ENCODE assay signal across 12 mouse cellular contexts in genomic region chr17:9895686-9896082, GRCm38 (mm10).
DNase-seq lines count a peak whose midpoint lies in the region; ATAC-seq lines count a peak whose summit lies in the region.
"Had no signal": no experiment of that assay in that cellular context is flagged by ENCODE, and none has a peak within 500 bp of the region (broad histone marks: within the 10 kb centered on the region; RNA-seq: fewer than 3 reads in every experiment).

No protein-coding gene starts in this region.

- H3K36me3 ChIP-seq in hindbrain, embryonic 13.5 days = no peaks in the 10 kb centered on the region
- no peaks in the 10 kb centered on the region for H3K36me3 ChIP-seq in hindbrain, embryonic 11.5 days (ENCODE audit: control insufficient read depth, insufficient read depth, low read length)
- no peaks in the 10 kb centered on the region for H3K36me3 ChIP-seq in midbrain, embryonic 10.5 days
- H3K36me3 ChIP-seq in midbrain, embryonic 15.5 days (replicated peaks) = no peaks in the 10 kb centered on the region
- H3K36me3 ChIP-seq in hindbrain, embryonic 14.5 days (replicated peaks; ENCODE audit: control insufficient read depth, insufficient read depth) = no peaks in the 10 kb centered on the region
- H3K36me3 ChIP-seq in stomach, embryonic 15.5 days = no peaks in the 10 kb centered on the region
- H3K36me3 ChIP-seq: midbrain, embryonic 13.5 days had no signal

- 0 out of 2 replicates have a peak, but pooled peaks cover 4% of the 10 kb centered on the region for H3K27me3 ChIP-seq in hindbrain, embryonic 13.5 days
- no peaks in the 10 kb centered on the region for H3K27me3 ChIP-seq in hindbrain, embryonic 11.5 days (ENCODE audit: control insufficient read depth, insufficient read depth, low read length)
- H3K27me3 ChIP-seq in midbrain, embryonic 10.5 days (ENCODE audit: low read depth, poor library complexity, severe bottlenecking) = no peaks in the 10 kb centered on the region; the same call in 1 of the 2 replicates
- no peaks in the 10 kb centered on the region for H3K27me3 ChIP-seq in midbrain, embryonic 15.5 days (replicated peaks)
- no peaks in the 10 kb centered on the region for H3K27me3 ChIP-seq in hindbrain, embryonic 14.5 days (ENCODE audit: control insufficient read depth, insufficient read depth, low read length)
- H3K27me3 ChIP-seq in stomach, embryonic 15.5 days (replicated peaks) = no peaks in the 10 kb centered on the region
- H3K27me3 ChIP-seq: midbrain, embryonic 13.5 days had no signal

- H3K4me2 ChIP-seq in hindbrain, embryonic 13.5 days = no peak overlapping the region
- H3K4me2 ChIP-seq in hindbrain, embryonic 11.5 days (replicated peaks; ENCODE audit: low read depth, low read length) = no peak overlapping the region
- H3K4me2 ChIP-seq in midbrain, embryonic 15.5 days = no peak overlapping the region
- no peak overlapping the region for H3K4me2 ChIP-seq in hindbrain, embryonic 14.5 days (replicated peaks)
- no peak overlapping the region for H3K4me2 ChIP-seq in stomach, embryonic 15.5 days
- H3K4me2 ChIP-seq: midbrain, embryonic 13.5 days had no signal

- 84% methylated on average over 7 of the region's 7 CpGs for WGBS in hindbrain, embryonic 13.5 days
- WGBS in hindbrain, embryonic 11.5 days = 85% methylated on average over 7 of the region's 7 CpGs
- 85% methylated on average over 7 of the region's 7 CpGs for WGBS in midbrain, embryonic 10.5 days
- WGBS in midbrain, embryonic 15.5 days = 91% methylated on average over 7 of the region's 7 CpGs
- 87% methylated on average over 7 of the region's 7 CpGs for WGBS in hindbrain, embryonic 14.5 days
- WGBS in stomach, embryonic 15.5 days = 75% methylated on average over 7 of the region's 7 CpGs

- no peak overlapping the region for H3K9ac ChIP-seq in hindbrain, embryonic 13.5 days
- H3K9ac ChIP-seq in hindbrain, embryonic 11.5 days (ENCODE audit: low read depth, low read length) = no peak overlapping the region
- H3K9ac ChIP-seq in midbrain, embryonic 15.5 days = no peak overlapping the region
- H3K9ac ChIP-seq in hindbrain, embryonic 14.5 days = no peak overlapping the region
- no peak overlapping the region for H3K9ac ChIP-seq in stomach, embryonic 15.5 days
- H3K9ac ChIP-seq: liver, postnatal 0 days; midbrain, embryonic 13.5 days had no signal

- H3K4me3 ChIP-seq in hindbrain, embryonic 13.5 days = no peak overlapping the region
- no peak overlapping the region for H3K4me3 ChIP-seq in hindbrain, embryonic 11.5 days (ENCODE audit: low read depth, low read length)
- H3K4me3 ChIP-seq in midbrain, embryonic 10.5 days = no peak overlapping the region
- H3K4me3 ChIP-seq in midbrain, embryonic 15.5 days = no peak overlapping the region
- H3K4me3 ChIP-seq in hindbrain, embryonic 14.5 days (replicated peaks; ENCODE audit: low read length) = no peak overlapping the region
- no peak overlapping the region for H3K4me3 ChIP-seq in stomach, embryonic 15.5 days (replicated peaks)
- H3K4me3 ChIP-seq: midbrain, embryonic 13.5 days had no signal

- DNase-seq in hindbrain, embryonic 11.5 days (ENCODE audit: low spot score) = no peak
- no peak for DNase-seq in midbrain, embryonic 10.5 days (ENCODE audit: low spot score)
- DNase-seq in hindbrain, embryonic 14.5 days (ENCODE audit: low spot score) = no peak
- no peak for DNase-seq in layer of hippocampus, adult 9-10 months (ENCODE audit: low spot score)
- DNase-seq in ovary, adult 18-20 months (ENCODE audit: low spot score) = no peak
- DNase-seq: cerebellum, postnatal 10 days; thymus, adult 18-20 months had no signal

- H3K4me1 ChIP-seq in hindbrain, embryonic 13.5 days (replicated peaks) = peaks cover 25% of the 10 kb centered on the region
- H3K4me1 ChIP-seq in hindbrain, embryonic 11.5 days (replicated peaks; ENCODE audit: control insufficient read depth, insufficient read depth, low read length) = peaks cover 4% of the 10 kb centered on the region
- peaks cover 71% of the 10 kb centered on the region for H3K4me1 ChIP-seq in midbrain, embryonic 10.5 days
- peaks cover 7% of the 10 kb centered on the region; the same call in 1 of the 2 replicates for H3K4me1 ChIP-seq in midbrain, embryonic 15.5 days
- peaks cover 19% of the 10 kb centered on the region; the same call in 1 of the 2 replicates for H3K4me1 ChIP-seq in hindbrain, embryonic 14.5 days (replicated peaks; ENCODE audit: control insufficient read depth, insufficient read depth, low read length)
- peaks cover 10% of the 10 kb centered on the region; the same call in 1 of the 2 replicates for H3K4me1 ChIP-seq in stomach, embryonic 15.5 days

- H3K27ac ChIP-seq in hindbrain, embryonic 13.5 days = 0 out of 2 replicates have a peak overlapping the region, but pooled peaks have one; percentile 35
- no peak overlapping the region for H3K27ac ChIP-seq in hindbrain, embryonic 11.5 days (ENCODE audit: low read depth, low read length)
- H3K27ac ChIP-seq in midbrain, embryonic 10.5 days (replicated peaks) = peak overlapping the region; percentile 82
- H3K27ac ChIP-seq in midbrain, embryonic 15.5 days = no peak overlapping the region
- peak overlapping the region; percentile 26; the same call in 1 of the 2 replicates for H3K27ac ChIP-seq in hindbrain, embryonic 14.5 days
- H3K27ac ChIP-seq in stomach, embryonic 15.5 days = 0 out of 2 replicates have a peak overlapping the region, but pooled peaks have one; percentile 40
- H3K27ac ChIP-seq: midbrain, embryonic 13.5 days had no signal

- no peak for ATAC-seq in hindbrain, embryonic 13.5 days (ENCODE audit: low FRiP score)
- no peak for ATAC-seq in hindbrain, embryonic 11.5 days (ENCODE audit: low FRiP score)
- no peak for ATAC-seq in midbrain, embryonic 15.5 days (replicated peaks)
- no peak for ATAC-seq in hindbrain, embryonic 14.5 days (ENCODE audit: low FRiP score)
- ATAC-seq in stomach, embryonic 15.5 days (ENCODE audit: insufficient read depth, low FRiP score, low read depth) = no peak
- ATAC-seq: liver, postnatal 0 days; midbrain, embryonic 13.5 days had no signal

- H3K9me3 ChIP-seq in hindbrain, embryonic 13.5 days = no peaks in the 10 kb centered on the region
- H3K9me3 ChIP-seq in hindbrain, embryonic 11.5 days (ENCODE audit: control insufficient read depth, low read length) = no peaks in the 10 kb centered on the region
- H3K9me3 ChIP-seq in midbrain, embryonic 10.5 days (replicated peaks) = no peaks in the 10 kb centered on the region
- H3K9me3 ChIP-seq in midbrain, embryonic 15.5 days = no peaks in the 10 kb centered on the region
- no peaks in the 10 kb centered on the region for H3K9me3 ChIP-seq in hindbrain, embryonic 14.5 days (ENCODE audit: control insufficient read depth, low read length)
- no peaks in the 10 kb centered on the region for H3K9me3 ChIP-seq in stomach, embryonic 15.5 days
- H3K9me3 ChIP-seq: midbrain, embryonic 13.5 days had no signal

Comparison
In these comparisons a context has a peak if more than half of its experiments do, and no peak if none do; other contexts are left out.
1. H3K27ac ChIP-seq: peak in hindbrain, embryonic 13.5 days (single experiment), midbrain, embryonic 10.5 days (single experiment), hindbrain, embryonic 14.5 days (single experiment) and stomach, embryonic 15.5 days (single experiment); none in hindbrain, embryonic 11.5 days (single experiment) and midbrain, embryonic 15.5 days (single experiment).